Mouse (Mus musculus) lung, postnatal 0 days (tissue): ENCODE results near the gene Slc2a13.

ENCODE experiments used
- CTCF ChIP-seq: IDR thresholded peaks from 2 replicates; pipeline ENCODE4 v1.5.1; 2016; ENCODE audit warnings: antibody characterized with exemption, mild to moderate bottlenecking
- EP300 ChIP-seq: IDR thresholded peaks from 2 replicates; pipeline ENCODE4 v1.6.1; 2016; ENCODE audit warnings: antibody characterized with exemption, mild to moderate bottlenecking, control low read depth

GRCm38 (mm10) chr15:91495014-91495413 lies 78.0 kb downstream of the Slc2a13 start:
- TF ChIP-seq EP300 (no peak), CTCF (no peak)
